Mouse (Mus musculus) limb, embryonic 14.5 days (tissue): ENCODE results near the gene Amigo2. TPM values are rescaled to one million over a fixed set of nuclear protein-coding genes. Genes with fewer than 3 reads are reported as not detected.
"Not testable (repeated sequence)": the region's sequence is repeated elsewhere in the genome, so short reads cannot be mapped to it uniquely, and the experiment has no call there.

Experiments
- ATAC-seq: fragments of 200-750 bp; cut with Nextera tagmentation; 2 replicates; pipeline ENCODE4 v1.8.0; 2017; ENCODE audit warnings: low read depth, moderate number of reproducible peaks, moderate TSS enrichment; ENCODE audit not compliant: low FRiP score
- DNase-seq: peaks from one replicate; pipeline ENCODE4 v3.0.0-alpha.2; 2015; ENCODE audit warnings: low spot score
- H3K27ac ChIP-seq: fragments of 300-500 bp; sonication (generic); replicated peaks from 2 replicates; pipeline ENCODE4 v1.5.1; 2014; ENCODE audit warnings: low read depth, mild to moderate bottlenecking, low read length, moderate library complexity, mixed read lengths
- H3K27me3 ChIP-seq: fragments of 300-500 bp; sonication (generic); 2 replicates; pipeline ENCODE4 v1.6.1; 2014; ENCODE audit warnings: low read length, mixed read lengths; ENCODE audit not compliant: control insufficient read depth, insufficient read depth
- H3K36me3 ChIP-seq: fragments of 300-500 bp; sonication (generic); 2 replicates; pipeline ENCODE4 v1.6.1; 2014; ENCODE audit warnings: mild to moderate bottlenecking, low read length, moderate library complexity, mixed read lengths; ENCODE audit not compliant: control insufficient read depth, insufficient read depth
- H3K4me1 ChIP-seq: fragments of 300-500 bp; sonication (generic); 2 replicates; pipeline ENCODE4 v1.6.1; 2014; ENCODE audit warnings: antibody characterized with exemption, low read length, mixed read lengths; ENCODE audit not compliant: control insufficient read depth, insufficient read depth
- H3K4me2 ChIP-seq: fragments of 300-500 bp; sonication (generic); replicated peaks from 2 replicates; pipeline ENCODE4 v1.6.1; 2014; ENCODE audit warnings: low read depth, mild to moderate bottlenecking, low read length, moderate library complexity; ENCODE audit not compliant: severe bottlenecking
- H3K4me3 ChIP-seq: fragments of 300-500 bp; sonication (generic); replicated peaks from 2 replicates; pipeline ENCODE4 v1.5.1; 2014; ENCODE audit warnings: low read length
- H3K9ac ChIP-seq: fragments of 300-500 bp; sonication (generic); 2 replicates; pipeline ENCODE4 v1.6.1; 2014; ENCODE audit warnings: mild to moderate bottlenecking, low read depth, low read length, moderate library complexity; ENCODE audit not compliant: severe bottlenecking
- H3K9me3 ChIP-seq: fragments of 300-500 bp; sonication (generic); 2 replicates; pipeline ENCODE4 v1.6.1; 2016; ENCODE audit warnings: low read length; ENCODE audit not compliant: control insufficient read depth
- POLR2A ChIP-seq: fragments of 200-500 bp; IDR thresholded peaks from 2 replicates; pipeline ENCODE4 v1.8.0; 2012; ENCODE audit warnings: inconsistent platforms, mild to moderate bottlenecking, moderate library complexity, borderline replicate concordance; ENCODE audit not compliant: insufficient read depth, insufficient read length; ENCODE audit errors: extremely low read depth
- WGBS: fragments of 180-500 bp; shearing (Covaris S2); extraction: QIAGEN DNeasy Blood & Tissue Kit; methylation state at CpG from one replicate; pipeline ENCODE4 v1.1.7; 2014; 5-methylcytosine and 5-hydroxymethylcytosine counted together
- polyA plus RNA-seq, 2 experiments: library from polyadenylated mRNA; depleted of rRNA in 1 of 2; stranded (reverse) in 1 of 2; unstranded in 1 of 2; fragments of >200 nt; fragmentation: Nextera tagmentation in 1 of 2; extraction: Ambion mirVana in 1 of 2; gene quantifications; 2 replicates each; pipeline versions ENCODE4 v1.2.1 to v1.2.3; 2012 to 2014

The Amigo2 gene
- polyA plus RNA-seq, 2 experiments = 3.9 to 5.6 TPM

GRCm38 (mm10) chr15:97216843-97217242 lies 30.2 kb downstream of the Amigo2 start:
- no peak overlapping the region for H3K9ac ChIP-seq
- H3K27ac ChIP-seq = no peak overlapping the region
- ATAC-seq (no peak), DNase-seq (no peak)
- H3K4me1 ChIP-seq = no peaks in the 10 kb centered on the region
- WGBS = 95% methylated on average over 5 of the region's 5 CpGs
- H3K27me3 ChIP-seq = no peaks in the 10 kb centered on the region
- no peaks in the 10 kb centered on the region for H3K9me3 ChIP-seq
- no peak for TF ChIP-seq POLR2A
- no peak overlapping the region for H3K4me2 ChIP-seq
- H3K4me3 ChIP-seq = no peak overlapping the region
- H3K36me3 ChIP-seq = no peaks in the 10 kb centered on the region

- ATAC-seq (no peak), DNase-seq (no peak)
Observed at GRCm38 (mm10) chr15:97212501-97213477, 34.3 kb downstream of the Amigo2 start.

GRCm38 (mm10) chr15:97209754-97210153 lies 37.3 kb downstream of the Amigo2 start:
- DNase-seq, H3K9me3 ChIP-seq, H3K27me3 ChIP-seq, H3K4me2 ChIP-seq, ATAC-seq, H3K36me3 ChIP-seq, H3K9ac ChIP-seq, H3K27ac ChIP-seq, H3K4me3 ChIP-seq, H3K4me1 ChIP-seq: not testable (repeated sequence)
- 85% methylated on average over 3 of the region's 3 CpGs for WGBS

More at GRCm38 (mm10) chr15:97212501-97213477, 34.3 kb downstream of the Amigo2 start:
- 80% methylated on average over 17 of the region's 17 CpGs for WGBS
- Histone ChIP-seq H3K4me1 (no peaks in the 10 kb centered on the region), H3K27ac (no peak overlapping the region), H3K9ac (no peak overlapping the region), H3K4me2 (no peak overlapping the region), H3K36me3 (no peaks in the 10 kb centered on the region), H3K27me3 (no peaks in the 10 kb centered on the region), H3K4me3 (no peak overlapping the region), H3K9me3 (no peaks in the 10 kb centered on the region)
- TF ChIP-seq POLR2A = no peak

GRCm38 (mm10) chr15:97206506-97206905 lies 40.6 kb downstream of the Amigo2 start:
- Histone ChIP-seq H3K27me3 (no peaks in the 10 kb centered on the region), H3K9me3 (no peaks in the 10 kb centered on the region), H3K4me2 (no peak overlapping the region), H3K9ac (no peak overlapping the region), H3K27ac (no peak overlapping the region), H3K36me3 (no peaks in the 10 kb centered on the region), H3K4me3 (no peak overlapping the region), H3K4me1 (no peaks in the 10 kb centered on the region)
- no peak for DNase-seq
- ATAC-seq = no peak
- WGBS = 91% methylated on average over 8 of the region's 8 CpGs
- no peak for TF ChIP-seq POLR2A

- Histone ChIP-seq H3K36me3 (no peaks in the 10 kb centered on the region), H3K4me2 (no peak overlapping the region), H3K9ac (no peak overlapping the region), H3K9me3 (no peaks in the 10 kb centered on the region), H3K4me3 (no peak overlapping the region), H3K27me3 (no peaks in the 10 kb centered on the region), H3K27ac (no peak overlapping the region), H3K4me1 (no peaks in the 10 kb centered on the region)
- WGBS = 79% methylated on average over 10 of the region's 10 CpGs
- no peak for TF ChIP-seq POLR2A
- no peak for ATAC-seq
- DNase-seq = no peak
Observed at GRCm38 (mm10) chr15:97205776-97206175, 41.3 kb downstream of the Amigo2 start.
